Mouse (Mus musculus): ENCODE measurements around the gene Slc28a3.

Slc28a3 gene

DNA sequence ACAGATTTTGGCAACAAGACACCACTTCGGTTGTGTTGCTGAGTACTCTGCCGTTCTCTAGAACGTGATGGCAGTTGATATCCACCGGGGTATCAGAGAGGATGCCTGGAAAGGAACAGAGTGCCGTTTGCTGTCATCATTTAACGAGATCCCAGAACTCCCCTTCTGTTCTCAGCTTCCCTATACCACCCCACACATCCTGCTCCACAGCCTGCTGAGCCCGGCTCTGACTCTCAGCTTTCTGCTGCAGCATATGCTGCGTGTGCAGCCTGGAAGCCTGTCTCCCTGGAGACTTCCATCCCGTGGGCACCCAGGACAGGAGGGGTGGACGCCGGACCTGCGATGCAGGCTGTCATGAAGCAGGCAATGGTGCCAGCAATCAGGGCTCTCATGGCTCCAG, 52.5 kb downstream of the Slc28a3 start:
- no peak for DNase-seq

DNA sequence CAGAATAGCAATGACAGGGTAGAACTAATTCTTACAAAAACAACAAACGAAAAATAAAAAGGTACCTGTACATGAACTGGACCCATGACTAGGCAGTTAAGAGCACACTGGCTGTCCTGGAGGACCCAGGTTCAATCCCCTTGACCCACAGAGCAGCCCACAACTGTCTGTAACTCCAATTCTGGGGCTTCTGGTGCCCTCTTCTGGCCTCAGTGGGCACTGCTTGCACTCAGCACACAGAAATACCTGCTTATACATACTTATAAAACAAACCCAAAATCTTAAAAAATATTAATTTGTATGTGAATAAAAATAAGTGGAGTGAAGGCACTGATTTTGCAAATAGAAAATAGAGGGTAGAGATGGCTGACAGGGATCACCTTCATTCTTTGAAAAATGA, 54.7 kb downstream of the Slc28a3 start:
- peak; percentile 10 for DNase-seq

DNA sequence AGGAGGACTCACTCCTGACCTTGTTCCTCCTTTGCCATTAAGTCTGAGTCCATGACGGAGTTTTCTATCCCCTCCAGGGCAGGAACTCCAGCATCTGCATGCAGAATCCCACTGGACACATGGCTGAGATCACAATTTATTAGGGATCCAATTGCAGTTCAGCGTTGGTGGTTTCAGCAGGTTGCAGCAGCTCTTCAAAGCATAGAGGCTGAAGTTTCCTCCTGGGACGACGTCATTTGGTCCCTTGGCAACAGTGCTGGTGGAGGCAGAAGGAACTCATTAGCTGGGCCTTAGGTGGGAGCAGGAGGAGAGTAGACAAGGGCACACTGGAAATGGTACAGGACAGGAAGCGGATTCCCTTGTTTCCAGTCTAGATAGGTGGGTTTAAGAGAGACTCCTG, 55.1 kb downstream of the Slc28a3 start:
- DNase-seq: no peak

DNA sequence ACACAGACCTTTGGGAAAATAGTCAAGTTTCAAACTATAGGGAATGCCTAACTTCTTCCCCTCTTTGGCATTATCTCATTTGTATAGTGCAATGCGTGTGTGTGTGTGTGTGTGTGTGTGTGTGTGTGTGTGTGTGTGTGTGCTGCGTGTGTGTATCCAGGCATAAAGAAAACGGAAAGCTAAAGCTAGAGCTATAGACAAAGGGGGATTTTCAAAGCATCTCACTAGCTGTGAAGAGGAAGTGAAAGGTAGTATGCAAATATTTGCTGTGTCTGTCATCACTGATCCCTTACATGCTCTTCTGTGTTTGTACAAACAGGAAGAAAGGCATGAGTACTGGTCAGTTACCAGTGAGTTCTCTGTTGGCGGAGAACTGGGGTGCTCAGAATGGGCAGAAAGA, 58.8 kb downstream of the Slc28a3 start:
- DNase-seq: no peak

DNA sequence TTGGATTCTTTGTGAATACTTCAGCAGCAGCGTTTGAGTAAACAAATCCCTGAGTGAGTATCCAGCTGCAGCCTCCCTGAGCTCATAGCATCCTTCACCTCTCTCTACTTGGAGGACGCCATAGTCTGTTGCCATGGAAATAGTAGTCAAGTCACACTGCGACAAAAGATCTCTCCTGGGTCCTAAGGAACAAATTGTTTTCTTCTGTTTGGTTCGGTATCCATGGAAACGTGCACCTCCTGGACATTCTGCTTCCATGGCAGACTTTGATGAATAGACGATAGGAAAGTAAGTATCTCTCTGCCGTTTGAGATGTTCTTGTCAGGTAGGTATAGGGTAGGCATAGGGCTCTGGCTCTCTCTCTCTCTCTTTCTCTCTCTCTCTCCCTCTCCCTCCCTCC, 63.1 kb downstream of the Slc28a3 start:
- no peak for DNase-seq

DNA sequence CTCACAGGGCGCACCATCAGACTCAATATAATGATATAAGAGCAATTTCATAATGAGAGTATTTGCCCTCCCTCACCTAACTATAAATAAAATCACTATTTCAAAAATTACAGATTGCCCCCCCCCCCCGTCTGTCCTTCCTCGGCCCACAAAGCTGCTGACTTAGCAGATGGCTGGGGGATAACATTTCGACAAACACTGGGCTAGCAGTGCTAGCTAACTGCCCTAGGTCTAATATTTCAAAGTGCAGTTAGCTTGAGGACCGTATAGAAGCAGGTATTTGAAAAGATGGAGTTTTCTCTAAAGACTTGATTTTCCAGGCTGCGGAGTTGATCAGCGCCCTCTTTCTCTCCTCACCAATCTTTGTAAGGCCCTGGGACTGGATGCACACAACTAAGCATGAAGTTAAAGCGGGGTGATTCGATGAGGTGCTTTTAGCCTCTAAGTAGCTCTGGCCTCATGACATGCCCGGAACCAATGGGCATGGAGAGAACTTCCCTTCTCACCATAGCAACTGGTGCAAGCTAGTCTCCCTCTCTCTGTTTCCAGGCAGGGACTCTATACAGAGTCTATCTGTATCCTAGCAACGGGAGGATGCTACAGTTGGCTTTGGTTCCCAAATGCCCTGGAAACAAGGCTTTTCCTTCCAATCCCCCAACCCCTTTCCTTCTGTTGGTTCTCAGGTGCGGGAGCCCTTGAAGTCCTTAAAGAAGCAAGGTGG, 66.8 kb downstream of the Slc28a3 start:
- no peak for DNase-seq

DNA sequence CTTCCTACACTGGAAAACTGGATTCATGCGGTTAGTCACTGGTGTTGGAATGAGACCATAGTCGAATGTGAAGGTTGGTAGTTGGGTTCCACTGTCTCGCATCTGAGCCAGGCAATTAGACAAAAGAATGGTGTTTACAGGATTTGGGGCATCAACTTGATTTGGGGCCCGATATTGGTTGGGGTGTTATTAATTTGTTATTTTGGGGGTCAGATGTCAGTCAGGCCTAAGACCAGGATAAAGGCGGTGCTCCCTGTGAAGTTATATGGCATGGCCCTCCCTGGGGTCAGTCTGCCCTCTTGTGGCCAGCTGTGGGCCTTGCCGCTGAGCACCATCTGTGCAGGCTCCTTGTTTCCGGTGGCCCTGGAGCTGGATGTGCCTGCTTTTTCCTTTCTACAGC, 67.6 kb downstream of the Slc28a3 start:
- DNase-seq: peak; percentile 67

DNA sequence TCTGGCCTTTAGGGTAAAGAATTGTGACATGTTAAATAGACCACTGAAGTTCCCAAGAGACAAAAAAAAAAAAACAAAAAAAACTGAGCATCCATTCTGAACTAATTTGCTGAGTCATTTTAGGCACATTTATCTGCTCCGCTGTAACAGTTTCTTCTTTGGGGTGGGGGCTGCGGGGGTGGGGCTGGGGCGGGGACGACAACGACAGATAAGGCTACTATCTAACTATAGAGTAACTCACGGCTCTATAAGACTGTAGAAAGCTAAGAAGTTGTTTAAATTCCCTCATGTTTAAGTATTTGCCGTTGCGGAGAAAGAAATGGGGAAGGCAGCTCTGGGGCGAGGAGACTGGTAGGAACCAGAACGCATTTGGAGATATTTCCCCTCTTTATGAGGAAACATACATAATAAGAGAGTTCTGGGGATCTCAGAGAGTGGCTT, 68.1 kb downstream of the Slc28a3 start:
- DNase-seq: no peak

DNA sequence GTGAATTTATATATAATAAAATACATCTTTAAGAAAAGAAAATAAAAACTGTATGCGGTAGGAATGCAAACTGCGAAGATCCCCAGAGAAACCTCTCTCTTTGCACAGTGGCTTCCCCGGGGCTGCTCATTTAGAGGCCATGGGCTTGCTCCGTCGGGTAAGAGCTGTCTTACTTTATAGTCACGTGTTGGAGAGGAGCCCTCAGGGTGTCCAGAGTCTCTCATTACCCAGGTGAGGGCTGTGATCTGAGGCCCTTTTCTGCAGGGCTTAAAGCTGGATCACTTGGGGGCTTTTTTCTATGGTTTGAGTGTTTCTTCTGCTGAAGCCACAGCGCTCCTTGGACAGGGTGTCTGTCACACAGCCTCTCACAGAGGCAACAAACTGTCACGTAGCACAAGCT, 68.5 kb downstream of the Slc28a3 start:
- no peak for DNase-seq

DNA sequence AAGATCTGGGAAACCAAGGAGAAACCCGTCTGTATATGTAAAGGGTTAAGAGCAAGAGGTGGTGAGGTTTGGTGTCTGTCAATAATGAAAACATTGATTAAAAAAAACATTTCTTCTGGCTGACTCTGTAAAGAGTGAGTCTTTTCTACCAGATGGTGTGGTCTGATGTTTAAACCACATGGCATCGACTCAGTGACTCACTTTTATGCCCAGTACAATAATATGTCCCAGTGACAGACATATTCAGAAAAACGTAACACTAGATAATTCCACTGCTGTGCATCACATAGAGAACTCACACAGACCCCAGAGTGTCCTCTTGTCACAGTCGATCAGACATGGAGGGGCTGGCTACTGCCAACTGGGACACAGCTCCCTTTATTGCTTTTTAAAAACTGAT, 69.1 kb downstream of the Slc28a3 start:
- no peak for DNase-seq

DNA sequence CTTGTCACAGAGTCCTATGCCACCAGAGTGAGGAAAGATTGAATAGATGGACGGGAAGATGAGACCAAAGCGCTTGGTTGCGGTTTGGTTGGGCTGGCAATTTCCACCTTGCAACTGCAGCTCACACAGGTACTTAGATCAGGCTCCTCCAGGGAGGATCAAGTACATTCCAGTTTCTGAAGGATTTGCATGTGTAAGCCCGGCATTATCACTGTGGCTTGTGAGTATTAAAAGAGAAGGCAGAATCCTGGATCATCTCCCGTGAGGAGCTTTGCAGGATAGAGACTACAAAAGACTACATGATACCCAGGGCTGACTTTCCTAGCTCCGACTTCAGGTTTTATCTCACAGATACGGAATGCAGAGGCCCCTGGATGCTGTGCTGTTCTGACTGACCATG, 71.7 kb downstream of the Slc28a3 start:
- no peak for DNase-seq

DNA sequence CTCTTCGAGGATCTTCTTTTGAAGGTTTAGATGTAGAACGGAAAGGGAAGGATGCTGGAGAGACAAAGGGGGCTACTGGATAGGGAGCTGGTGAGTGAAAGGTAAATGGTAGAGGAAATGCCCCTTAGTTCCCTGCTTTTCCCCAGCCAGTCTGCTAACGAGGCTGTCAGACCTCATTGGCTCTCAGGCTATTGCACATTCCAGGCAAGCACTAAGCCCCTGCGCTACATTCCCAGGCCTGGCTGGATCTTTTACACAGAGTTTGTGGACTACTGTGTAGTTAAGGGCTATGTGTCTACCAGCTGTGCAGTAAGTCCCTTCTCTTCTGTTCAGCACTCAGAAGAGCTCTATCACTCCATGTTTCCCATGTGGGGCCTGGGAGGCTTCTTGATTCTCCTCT, 72.3 kb downstream of the Slc28a3 start:
- no peak for DNase-seq

DNA sequence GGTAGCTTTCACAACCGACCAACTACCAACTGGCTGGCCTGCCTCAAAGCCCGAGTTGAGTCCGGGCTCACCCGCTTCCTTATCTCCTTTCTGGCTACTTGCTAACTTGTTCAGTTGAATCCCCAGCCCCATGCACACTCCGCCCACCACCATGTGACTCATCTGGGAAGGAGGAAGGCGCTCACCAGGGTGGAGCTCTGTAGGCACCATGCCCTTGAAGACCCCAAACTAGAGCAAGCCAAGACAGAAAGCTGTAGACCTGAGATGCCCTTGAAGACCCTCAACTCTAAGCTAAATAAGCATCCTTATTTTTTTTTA, 72.8 kb downstream of the Slc28a3 start:
- DNase-seq: no peak

DNA sequence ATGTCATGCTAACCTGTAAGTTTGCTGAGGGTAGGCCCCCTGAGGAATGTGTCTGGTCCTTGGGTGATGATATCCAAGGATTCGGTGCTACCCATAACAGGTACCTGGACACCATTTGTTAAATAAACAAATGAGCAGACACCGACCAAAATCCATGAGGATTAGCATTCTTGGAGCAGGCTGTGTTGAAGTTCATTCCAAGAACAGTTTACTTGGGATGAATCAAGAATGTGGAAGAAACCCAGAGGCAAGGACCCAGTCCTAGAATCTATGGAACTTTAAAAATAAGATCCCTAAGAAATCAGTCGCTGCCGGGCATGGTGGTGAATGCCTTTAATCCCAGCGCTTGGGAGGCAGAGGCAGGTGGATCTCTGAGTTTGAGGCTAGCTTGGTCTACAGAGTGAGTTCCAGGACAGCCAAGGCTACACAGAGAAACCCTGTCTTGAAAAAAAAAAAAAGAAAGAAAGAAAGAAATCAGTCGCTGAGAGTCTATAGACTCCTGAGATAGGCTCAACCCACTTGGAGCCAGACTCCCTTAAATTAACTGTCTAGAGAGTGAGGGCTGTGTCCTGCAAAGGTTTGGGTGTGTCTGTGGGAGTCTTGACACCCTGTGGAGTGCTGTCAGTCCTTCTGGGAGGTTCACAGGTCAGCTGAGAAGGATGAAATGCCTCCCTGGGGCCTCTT, 73.3 kb downstream of the Slc28a3 start:
- DNase-seq: no peak

DNA sequence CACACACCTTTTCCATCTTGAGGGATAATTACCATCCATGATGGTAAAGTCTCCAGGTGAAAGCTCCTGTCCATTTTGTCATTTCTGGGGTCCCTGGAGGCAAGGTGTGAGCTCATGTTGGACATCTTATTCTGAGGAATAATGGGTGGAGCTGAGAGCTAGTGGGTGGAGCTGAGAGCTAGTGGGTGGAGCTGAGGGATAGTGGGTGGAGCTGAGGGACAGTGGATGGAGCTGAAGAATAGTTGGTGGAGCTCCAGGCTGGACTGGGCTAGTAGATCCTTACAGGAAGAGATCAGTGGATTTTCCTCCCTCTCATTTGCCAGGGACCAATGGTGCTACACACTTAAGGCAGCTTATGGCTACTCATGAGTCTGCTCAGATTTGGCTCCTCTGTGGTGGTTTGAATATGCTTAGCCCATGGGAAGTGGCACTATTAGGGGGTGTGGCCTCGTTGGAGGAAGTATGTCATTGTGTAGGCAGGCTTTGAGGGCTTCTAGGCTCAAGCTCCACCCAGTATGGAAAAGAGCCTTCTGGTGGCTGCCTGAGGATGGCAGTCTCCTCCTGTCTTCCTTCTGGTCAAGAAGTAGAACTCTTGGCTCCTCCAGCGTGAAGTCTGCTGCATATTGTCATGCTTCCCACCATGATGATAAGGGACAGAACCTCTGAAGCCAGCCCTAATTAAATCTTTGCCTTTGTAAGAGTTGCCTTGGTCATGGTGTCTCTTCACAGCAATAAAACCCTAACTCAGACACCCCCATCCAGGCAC, 74.0 kb downstream of the Slc28a3 start:
- no peak for DNase-seq

DNA sequence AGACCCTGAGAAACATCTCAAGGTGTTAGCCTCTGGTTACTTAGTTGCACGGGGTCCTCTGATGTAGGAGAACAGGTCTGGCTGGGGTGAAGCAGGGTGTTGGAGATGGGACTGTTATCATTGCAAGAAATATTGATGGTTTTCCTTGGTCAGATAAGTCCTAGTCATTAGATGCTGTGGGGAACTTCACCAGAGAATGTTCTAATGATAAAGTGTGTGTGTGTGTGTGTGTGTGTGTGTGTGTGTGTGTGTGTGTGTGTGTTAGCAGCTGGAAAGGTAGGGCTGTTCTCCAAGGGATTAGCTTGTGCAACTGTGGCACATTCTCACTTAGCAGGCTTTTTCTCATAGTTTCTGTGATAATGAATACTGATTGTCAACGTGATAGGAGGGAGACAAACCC, 75.4 kb downstream of the Slc28a3 start:
- DNase-seq: no peak

DNA sequence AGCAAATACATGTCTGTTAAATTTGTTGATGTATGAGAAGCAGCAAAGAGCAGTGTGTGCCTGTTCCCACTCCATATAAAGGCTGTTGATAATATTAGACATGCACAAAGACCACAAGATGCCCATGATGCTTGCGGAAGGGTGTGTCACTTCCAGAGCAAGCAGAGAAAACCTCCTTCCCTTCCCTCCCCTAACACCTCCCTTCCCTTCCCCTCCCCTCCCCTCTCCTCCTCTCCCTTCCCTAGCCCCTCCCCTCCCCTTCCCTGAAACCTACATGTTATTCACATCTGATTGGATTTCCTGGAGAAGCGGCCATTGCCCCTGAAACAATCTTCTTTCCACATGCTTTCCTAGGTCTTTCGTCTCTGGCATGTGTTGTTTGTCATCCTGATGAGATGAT, 75.8 kb downstream of the Slc28a3 start:
- DNase-seq: no peak

DNA sequence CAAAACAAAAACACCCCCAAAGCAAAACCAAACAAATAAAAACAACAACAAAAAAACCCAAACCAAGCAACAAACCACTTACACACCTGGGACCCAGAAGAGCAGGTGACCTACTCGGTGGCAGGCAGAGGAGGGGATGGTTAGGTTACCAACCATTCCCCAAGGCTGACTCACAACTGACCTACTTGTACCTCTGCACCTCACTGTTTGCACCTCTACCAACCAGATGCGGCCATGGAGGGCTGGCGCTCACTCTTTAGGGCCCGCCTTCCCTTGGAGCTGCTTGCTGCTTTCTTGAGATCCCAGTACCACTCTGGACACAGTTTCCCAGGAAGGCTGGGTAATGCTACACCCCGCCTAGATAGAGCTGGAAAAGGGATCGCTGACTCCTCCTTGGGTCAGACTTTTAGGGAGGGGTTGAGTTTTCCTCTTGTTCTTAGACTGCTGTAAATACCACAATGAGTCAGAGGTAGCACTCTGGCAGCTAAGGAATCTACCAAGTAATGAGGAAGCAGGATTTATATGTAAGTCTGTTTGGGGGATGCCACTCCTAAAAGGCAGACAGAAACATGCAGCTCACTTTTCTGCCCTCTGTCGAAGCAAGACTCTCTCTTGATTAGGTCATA, 76.3 kb downstream of the Slc28a3 start:
- DNase-seq: no peak

DNA sequence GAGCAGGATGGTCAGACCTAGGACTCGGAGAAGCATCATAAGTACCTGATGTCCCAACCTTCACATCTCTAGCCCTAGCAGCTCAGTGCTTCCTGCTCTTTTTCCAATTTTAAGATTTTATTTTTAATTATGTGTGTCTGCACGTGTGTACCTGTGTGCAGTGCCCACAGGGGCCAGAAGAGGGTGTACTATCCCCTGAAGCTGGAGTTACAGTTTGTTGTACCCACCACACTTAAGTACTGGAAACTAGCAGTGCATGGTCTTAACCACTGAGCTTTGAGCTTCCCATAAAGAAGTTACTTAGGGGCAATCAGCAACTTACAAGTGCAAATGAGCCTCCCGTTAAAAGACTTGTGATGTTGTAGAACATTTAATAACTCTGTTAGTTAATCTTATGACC, 86.1 kb downstream of the Slc28a3 start:
- no peak for DNase-seq

DNA sequence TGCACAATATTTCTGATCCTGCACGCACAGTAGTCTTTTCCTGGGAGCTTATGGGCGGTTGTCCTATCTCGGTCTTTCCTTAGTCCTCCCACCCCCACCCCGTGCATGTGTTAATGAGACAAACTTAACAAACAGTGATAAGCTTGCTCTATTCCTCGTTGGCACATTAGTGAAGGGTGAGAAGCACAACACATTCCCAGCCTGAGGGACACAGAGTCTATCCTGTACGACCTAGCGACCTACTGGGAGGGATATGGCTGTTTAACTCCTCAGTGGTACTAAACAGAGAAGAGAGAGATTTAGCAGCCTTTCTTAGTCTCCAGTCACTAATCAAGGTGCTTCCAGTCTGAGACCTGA, 86.9 kb downstream of the Slc28a3 start:
- DNase-seq: no peak

DNA sequence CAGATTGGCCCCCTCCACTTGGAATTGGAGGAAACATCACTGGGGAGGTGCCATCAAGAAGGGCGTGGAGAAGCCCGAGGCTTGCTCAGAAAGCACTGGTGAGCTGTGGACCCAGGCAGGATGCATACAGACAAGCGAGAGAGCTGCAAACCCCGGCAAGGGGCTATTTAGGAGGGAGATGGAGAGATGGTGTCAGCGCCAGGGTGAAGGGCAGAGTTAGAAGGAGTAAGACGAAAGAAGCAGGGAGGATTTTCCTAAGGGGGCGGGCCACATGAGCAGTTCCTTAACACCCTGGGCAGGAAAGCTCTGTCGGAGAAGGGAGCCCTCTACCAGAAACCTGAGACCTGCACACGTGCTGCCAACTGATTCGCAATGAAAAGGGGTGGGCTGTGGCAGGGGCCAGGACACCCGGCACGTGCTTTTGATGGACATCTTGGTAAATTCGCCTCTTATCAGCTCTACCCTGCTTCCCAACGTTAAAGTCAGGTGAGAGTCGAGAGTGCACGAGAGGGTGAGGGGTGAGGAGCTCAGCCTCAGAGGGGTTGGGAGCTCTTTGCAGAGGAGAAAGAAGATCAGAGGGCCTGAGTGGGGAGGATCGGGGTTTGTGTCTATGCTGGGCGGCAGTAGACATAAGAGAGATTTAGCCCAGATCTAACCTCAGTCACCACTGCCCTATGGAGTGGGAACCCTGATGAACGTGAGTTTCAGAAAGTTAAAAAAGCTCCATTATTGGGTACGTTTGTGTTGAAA, 87.5 kb downstream of the Slc28a3 start:
- no peak for DNase-seq

DNA sequence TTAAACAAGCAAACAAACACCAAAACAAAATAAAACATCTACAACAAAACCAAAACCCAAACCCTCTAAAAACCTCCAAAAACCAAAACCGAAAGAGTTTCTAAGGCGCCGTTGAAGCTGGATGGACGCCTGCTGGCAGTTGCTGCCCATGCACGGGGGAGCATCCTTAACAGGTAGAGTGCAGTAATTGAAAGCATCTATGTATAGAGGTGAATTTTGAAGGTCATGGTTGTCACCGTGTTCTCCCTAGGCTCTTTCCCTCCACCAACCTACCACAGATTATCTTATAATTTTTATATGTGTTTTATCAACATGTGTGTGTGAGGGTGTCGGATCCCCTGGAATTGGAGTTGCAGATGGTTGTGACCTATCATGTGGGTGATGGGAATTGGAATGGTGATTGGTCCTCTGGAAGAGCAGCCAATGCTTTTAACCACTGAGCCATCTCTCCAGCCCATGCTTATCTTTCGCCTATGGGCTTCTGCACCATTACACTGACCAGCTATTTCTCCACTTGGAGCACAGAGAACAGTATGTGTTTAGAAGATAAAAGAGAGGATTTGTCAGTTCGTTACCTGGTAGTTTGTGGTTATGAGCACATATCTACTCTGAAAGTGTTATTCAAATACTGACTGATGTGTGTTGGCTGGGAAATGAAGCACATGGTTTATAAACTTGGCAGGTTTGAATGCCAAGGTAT, 89.2 kb downstream of the Slc28a3 start:
- DNase-seq: no peak

Data from thymus, postnatal 25 days (tissue).